Mouse (Mus musculus) left cerebral cortex, postnatal 25 days (tissue): ENCODE data around the gene Epha5. TPM values are rescaled to one million over a fixed set of nuclear protein-coding genes. Genes with fewer than 3 reads are reported as not detected.

ENCODE experiments used
- DNase-seq, 2 experiments: peaks; one replicate each; pipeline ENCODE4 v3.0.0; 2022; ENCODE audit warnings: low spot score in 2 of 2, mixed read lengths in 1 of 2
- intact Hi-C: fragments of 180-260 bp; cut with DNase I; formaldehyde crosslinking; loops from one replicate; pipeline ENCODE4 v1.15.1; 2025
- total RNA-seq, 2 experiments: library from RNA; stranded (reverse); gene quantifications; 2 replicates each; pipeline ENCODE4 v1.2.3; 2021

The Epha5 gene
- total RNA-seq, 2 experiments from 2014 or later: 107 to 111 TPM

- no peak for DNase-seq
- intact Hi-C loops: no loop called here
Measured at GRCm38 (mm10) chr5:84037250-84037963, 379.8 kb downstream of the Epha5 start.
